Mouse (Mus musculus) liver (tissue): ENCODE data around the gene Gm5862.
"Not testable (repeated sequence)": the region's sequence is repeated elsewhere in the genome, so short reads cannot be mapped to it uniquely, and the experiment has no call there.

Experiments
- DNase-seq: peaks from one replicate; pipeline ENCODE4 v3.0.0-alpha.2; 2020; ENCODE audit warnings: mixed read lengths

The Gm5862 gene

GRCm38 (mm10) chr5:26022816-26023215, at the start of gene Gm5862:
TSS of gene Gm5862 (minus strand) at chr5:26022916.
- DNase-seq: not testable (repeated sequence)

- DNase-seq: no peak
Measured at GRCm38 (mm10) chr5:26070716-26071115, 48.0 kb upstream of the Gm5862 start.

GRCm38 (mm10) chr5:26058481-26058880, 35.8 kb upstream of the Gm5862 start, which contains the start of gene Gm7347:
TSS of gene Gm7347 (minus strand) at chr5:26058581.
- DNase-seq: not testable (repeated sequence)

- not testable (repeated sequence) for DNase-seq
Measured at GRCm38 (mm10) chr5:26039458-26039857, 16.7 kb upstream of the Gm5862 start, which contains the start of gene Speer4a. TSS of gene Speer4a (minus strand) at chr5:26039558.

GRCm38 (mm10) chr5:26007697-26008096, 15.0 kb downstream of the Gm5862 start:
- DNase-seq: not testable (repeated sequence)

- DNase-seq: peak; percentile 9
Measured at GRCm38 (mm10) chr5:26006937-26007695, 15.6 kb downstream of the Gm5862 start.

- not testable (repeated sequence) for DNase-seq
Measured at GRCm38 (mm10) chr5:26004698-26005097, 18.0 kb downstream of the Gm5862 start, which contains the start of gene Gm1979. TSS of gene Gm1979 (minus strand) at chr5:26004798.

- DNase-seq: not testable (repeated sequence)
Measured at GRCm38 (mm10) chr5:25988550-25988949, 34.2 kb downstream of the Gm5862 start, which contains the start of gene Gm21698. TSS of gene Gm21698 (minus strand) at chr5:25988650.

- DNase-seq: not testable (repeated sequence)
Measured at GRCm38 (mm10) chr5:25972563-25972962, 50.2 kb downstream of the Gm5862 start, which contains the start of gene Gm21680. TSS of gene Gm21680 (minus strand) at chr5:25972663.
